Mouse (Mus musculus) urinary bladder, postnatal 25 days (tissue): ENCODE data around the gene Hist1h2ah.
A peak's percentile ranks its signal among the peaks of the same experiment; 100 is the strongest.
"Not testable (repeated sequence)": the region's sequence is repeated elsewhere in the genome, so short reads cannot be mapped to it uniquely, and the experiment has no call there.

Experiments
- DNase-seq: peaks from one replicate; pipeline ENCODE4 v3.0.0; 2022; ENCODE audit warnings: low spot score

The Hist1h2ah gene

GRCm38 (mm10) chr13:22035267-22036148, at the start of gene Hist1h2ah, which contains the start of gene Hist1h2bk:
Hist1h2ah (minus strand) TSS chr13:22035568.
Hist1h2bk (plus strand) TSS chr13:22035870.
- peak; percentile 58 for DNase-seq

- DNase-seq: not testable (repeated sequence)
Observed at GRCm38 (mm10) chr13:22084140-22084539, 48.8 kb upstream of the Hist1h2ah start, which contains the start of gene Vmn1r188. Vmn1r188 (plus strand) TSS chr13:22084440.

GRCm38 (mm10) chr13:22063468-22063867, 28.1 kb upstream of the Hist1h2ah start:
- no peak for DNase-seq

GRCm38 (mm10) chr13:22061422-22061821, 26.1 kb upstream of the Hist1h2ah start:
- DNase-seq: no peak

- no peak for DNase-seq
Observed at GRCm38 (mm10) chr13:22053754-22054153, 18.4 kb upstream of the Hist1h2ah start.

- no peak for DNase-seq
Observed at GRCm38 (mm10) chr13:22051523-22051859, 16.1 kb upstream of the Hist1h2ah start.

GRCm38 (mm10) chr13:22050591-22051522, 15.5 kb upstream of the Hist1h2ah start:
- DNase-seq: peak; percentile 90

- DNase-seq: no peak
Observed at GRCm38 (mm10) chr13:22049737-22050440, 14.5 kb upstream of the Hist1h2ah start.

- DNase-seq: no peak
Observed at GRCm38 (mm10) chr13:22049041-22049440, 13.7 kb upstream of the Hist1h2ah start.

GRCm38 (mm10) chr13:22045311-22045710, 9.9 kb upstream of the Hist1h2ah start:
- no peak for DNase-seq

- no peak for DNase-seq
Observed at GRCm38 (mm10) chr13:22044432-22045155, 9.2 kb upstream of the Hist1h2ah start.

GRCm38 (mm10) chr13:22043503-22044431, 8.4 kb upstream of the Hist1h2ah start:
- DNase-seq: no peak

- peak; percentile 58 for DNase-seq
Observed at GRCm38 (mm10) chr13:22042568-22043502, 7.5 kb upstream of the Hist1h2ah start, which contains the start of the genes Hist1h2ag and Hist1h2bj. Hist1h2ag (minus strand) TSS chr13:22042944. Hist1h2bj (plus strand) TSS chr13:22043214.

- no peak for DNase-seq
Observed at GRCm38 (mm10) chr13:22041651-22042567, 6.5 kb upstream of the Hist1h2ah start.

GRCm38 (mm10) chr13:22041142-22041536, 5.8 kb upstream of the Hist1h2ah start, which contains the start of gene Hist1h4i:
Hist1h4i (minus strand) TSS chr13:22041362.
- peak; percentile 95 for DNase-seq

- DNase-seq: no peak
Observed at GRCm38 (mm10) chr13:22040464-22041141, 5.2 kb upstream of the Hist1h2ah start.

- no peak for DNase-seq
Observed at GRCm38 (mm10) chr13:22039951-22040463, 4.6 kb upstream of the Hist1h2ah start.
